Mouse (Mus musculus) stomach, adult 2 months (tissue): ENCODE data around the gene Unc45b. TPM values are rescaled to one million over a fixed set of nuclear protein-coding genes. Genes with fewer than 3 reads are reported as not detected.

ENCODE experiments used
- polyA plus RNA-seq: library from polyadenylated mRNA; depleted of rRNA; stranded (reverse); fragments of >200 nt; gene quantifications from 2 replicates; pipeline ENCODE4 v1.2.3, GENCODE M21; 2012; rRNA removed

Gene Unc45b
- 1.1 and 1.7 TPM in 2 replicates for polyA plus RNA-seq

GRCm38 (mm10) chr11:82910250-82910649, at the start of gene Unc45b:
Gene Unc45b (plus strand): TSS chr11:82910550.

GRCm38 (mm10) chr11:82871031-82871446, 39.3 kb upstream of the Unc45b start, which contains the start of gene Rffl:
Gene Rffl (minus strand): TSS chr11:82871210.

GRCm38 (mm10) chr11:82890342-82890762, 20.0 kb upstream of the Unc45b start, which contains the start of gene Rad51d:
Gene Rad51d (minus strand): TSS chr11:82890614.

GRCm38 (mm10) chr11:82891936-82892335, 18.4 kb upstream of the Unc45b start, which contains the start of gene Fndc8:
Gene Fndc8 (plus strand): TSS chr11:82892124.

GRCm38 (mm10) chr11:82907651-82908607, 2.4 kb upstream of the Unc45b start, which contains the start of gene Nle1:
Gene Nle1 (minus strand): TSS chr11:82908411.

GRCm38 (mm10) chr11:82950736-82951481, 40.6 kb downstream of the Unc45b start, which contains the start of gene Slfn5:
Gene Slfn5 (plus strand): TSS chr11:82951349.

GRCm38 (mm10) chr11:82991469-82992166, 81.3 kb downstream of the Unc45b start, which contains the start of gene Slfn9:
Gene Slfn9 (minus strand): TSS chr11:82991830.

Other genes with a start within 250 kb of the Unc45b start
- 0.10 TPM in 1 of 2 replicates, not detected in the other for gene Cct6b, start 146.2 kb upstream of the Unc45b start, polyA plus RNA-seq
- 0.90 and 1.1 TPM in 2 replicates for gene Zfp830, start 146.2 kb upstream of the Unc45b start, polyA plus RNA-seq
- 4.7 and 5.9 TPM in 2 replicates for gene Lig3, start 129.4 kb upstream of the Unc45b start, polyA plus RNA-seq
- 8.1 and 8.5 TPM in 2 replicates for gene Rffl, start 39.3 kb upstream of the Unc45b start, polyA plus RNA-seq
- gene Rad51d, start 19.9 kb upstream of the Unc45b start, polyA plus RNA-seq, result 2.5 and 3.9 TPM in 2 replicates
- 0.04 and 0.11 TPM in 2 replicates for gene Fndc8, start 18.4 kb upstream of the Unc45b start, polyA plus RNA-seq
- gene Nle1, start 2.1 kb upstream of the Unc45b start, polyA plus RNA-seq, result 15.3 and 18.4 TPM in 2 replicates
- gene Slfn5, start 40.8 kb downstream of the Unc45b start, polyA plus RNA-seq, result 0.59 and 1.3 TPM in 2 replicates
- gene Slfn9, start 81.3 kb downstream of the Unc45b start, polyA plus RNA-seq, result 0.22 and 0.40 TPM in 2 replicates
- gene Slfn8, start 110.3 kb downstream of the Unc45b start, polyA plus RNA-seq, result 0.22 TPM in 1 of 2 replicates, not detected in the other
- gene Slfn2, start 154.6 kb downstream of the Unc45b start, polyA plus RNA-seq, result 0.73 and 1.1 TPM in 2 replicates
- 0.03 and 0.04 TPM in 2 replicates for gene Slfn1, start 206.3 kb downstream of the Unc45b start, polyA plus RNA-seq